Mouse (Mus musculus): ENCODE measurements around the gene Cxcl17. TPM values are rescaled to one million over a fixed set of nuclear protein-coding genes. Genes with fewer than 3 reads are reported as not detected.
"Not testable (repeated sequence)": the region's sequence is repeated elsewhere in the genome, so short reads cannot be mapped to it uniquely, and the experiment has no call there.

Cxcl17 gene
- polyA plus RNA-seq (2016; fragmentation: Nextera tagmentation; extraction: Ambion mirVana): 0.59 and 1.1 TPM in 2 replicates

DNA sequence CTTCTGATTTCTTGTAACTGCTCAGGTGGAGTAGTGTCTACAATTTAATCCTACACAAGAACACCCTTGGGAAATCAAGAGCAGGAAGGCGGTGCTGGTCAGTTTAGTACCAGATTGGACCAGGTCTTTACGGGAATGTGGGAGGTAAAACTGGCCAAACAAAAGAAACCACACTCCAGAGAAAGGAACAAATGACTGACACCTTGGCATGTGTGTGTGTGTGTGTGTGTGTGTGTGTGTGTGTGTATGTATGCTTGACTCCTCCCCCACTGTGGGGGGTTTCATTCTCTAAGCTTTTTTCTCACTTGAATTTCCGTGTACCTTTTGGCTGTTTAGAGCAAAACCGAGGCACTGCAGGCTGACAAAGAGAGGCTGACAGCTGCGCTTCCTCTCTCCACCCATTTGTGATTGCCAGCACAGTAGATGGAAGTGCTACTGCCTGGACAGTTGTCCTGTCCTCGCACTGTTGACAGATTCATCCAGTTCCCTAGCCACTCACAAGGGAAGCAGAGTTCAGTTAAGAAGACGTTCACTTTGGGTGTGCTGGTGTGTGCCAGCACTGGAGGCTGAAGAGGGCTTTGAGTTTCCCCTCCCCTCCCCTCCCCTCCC, at the start of gene Cxcl17:
TSS of gene Cxcl17 (minus strand) at position 54 of the 609 bp plus-strand sequence.
- Histone ChIP-seq H3K4me2 (replicated peaks) (no peak within 1 kb of the TSS), H3K9me3 (no peaks in the 10 kb centered on the region), H3K36me3 (no peaks in the 10 kb centered on the region), H3K27ac (no peak within 1 kb of the TSS), H3K9ac (no peak within 1 kb of the TSS), H3K4me1 (no peaks in the 10 kb centered on the region), H3K4me3 (no peak within 1 kb of the TSS), H3K27me3 (no peaks in the 10 kb centered on the region)
- 34% methylated on average over 7 of the region's 7 CpGs for WGBS
- ATAC-seq (ENCODE audit: insufficient number of reproducible peaks, insufficient read depth, low FRiP score, low TSS enrichment): no peak

DNA sequence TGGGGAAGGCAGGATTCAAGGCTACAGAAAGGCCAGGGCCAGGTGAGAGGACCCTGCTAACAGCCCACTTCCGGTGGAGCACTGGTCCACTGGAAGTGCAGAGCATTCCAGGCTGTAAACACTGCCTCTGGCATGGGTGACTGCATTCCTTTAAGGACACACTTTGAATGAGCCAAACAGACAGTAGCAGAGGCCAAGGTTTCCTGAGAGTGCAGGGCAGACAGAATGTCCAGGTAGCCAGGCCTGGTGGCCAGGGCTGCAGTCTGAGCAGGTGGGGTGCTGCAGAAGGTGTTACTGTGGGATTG, 49.3 kb upstream of the Cxcl17 start:
- H3K4me3 ChIP-seq; H3K9me3 ChIP-seq; H3K27me3 ChIP-seq; H3K9ac ChIP-seq; H3K4me1 ChIP-seq; H3K4me2 ChIP-seq (replicated peaks); H3K36me3 ChIP-seq; ATAC-seq (ENCODE audit: insufficient number of reproducible peaks, insufficient read depth, low FRiP score, low TSS enrichment); H3K27ac ChIP-seq: not testable (repeated sequence)
- no CpG with 5 or more reads among the region's 1 CpGs for WGBS

DNA sequence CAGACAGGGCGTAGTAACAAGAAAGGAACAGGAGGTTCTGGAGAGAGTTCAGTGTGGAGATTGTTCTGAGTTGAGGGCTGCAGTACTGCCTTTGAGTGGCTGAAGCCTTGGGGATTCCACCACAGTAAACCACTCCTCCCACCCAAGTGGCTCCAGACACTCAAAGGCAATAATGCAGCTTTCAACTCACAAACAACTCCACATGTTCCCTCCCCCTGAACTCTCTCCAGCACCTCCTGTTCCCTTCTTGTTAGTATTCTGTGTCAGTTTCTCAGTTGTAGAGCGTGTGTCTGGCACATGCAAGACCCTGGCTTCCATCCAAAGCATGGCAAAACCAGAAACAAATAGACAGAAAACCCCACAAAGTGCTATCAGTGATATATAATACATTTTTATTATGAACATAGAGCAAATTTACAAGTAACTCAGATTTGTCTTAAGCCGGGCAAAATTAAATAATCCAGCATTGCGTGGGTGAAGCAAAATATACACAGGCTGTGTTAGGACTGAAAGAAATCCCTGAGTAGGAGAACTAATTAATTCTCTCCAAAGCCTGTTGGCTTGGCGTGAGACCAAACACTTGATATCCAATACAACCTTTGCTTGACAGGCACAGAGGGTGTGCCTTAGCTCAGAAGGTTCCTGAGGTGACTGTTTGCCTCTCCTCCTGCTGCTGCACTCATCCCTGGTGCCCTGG, 48.8 kb upstream of the Cxcl17 start:
- not testable (repeated sequence) for H3K36me3 ChIP-seq; H3K4me1 ChIP-seq; H3K27me3 ChIP-seq; H3K4me2 ChIP-seq (replicated peaks); H3K4me3 ChIP-seq; H3K9me3 ChIP-seq; H3K27ac ChIP-seq; H3K9ac ChIP-seq
- 0 out of 2 replicates have a peak, but pooled peaks have one; percentile 35 for ATAC-seq (ENCODE audit: insufficient number of reproducible peaks, insufficient read depth, low FRiP score, low TSS enrichment)
- 64% methylated on average over 4 of the region's 5 CpGs for WGBS

DNA sequence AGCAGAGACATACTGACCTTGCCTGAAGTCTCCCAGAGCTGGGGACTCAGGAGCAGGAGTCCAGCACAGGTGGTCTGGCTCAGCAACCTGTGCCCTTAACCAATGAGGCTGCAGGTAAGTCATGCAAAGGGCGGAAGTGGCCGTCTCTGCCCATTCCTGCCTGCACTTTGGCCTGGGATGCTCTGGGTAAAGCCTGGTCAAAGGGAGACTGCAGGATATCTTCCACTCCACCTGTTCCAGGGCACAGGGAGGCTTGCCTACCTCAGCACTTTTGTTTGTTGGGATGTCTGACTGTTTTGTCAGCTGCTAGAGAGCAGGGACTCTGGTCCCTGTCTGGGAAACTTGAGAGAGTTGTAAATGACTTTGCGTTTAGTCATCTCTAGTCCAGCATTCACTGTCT, 39.4 kb upstream of the Cxcl17 start:
- no peaks in the 10 kb centered on the region for H3K9me3 ChIP-seq
- no peaks in the 10 kb centered on the region for H3K27me3 ChIP-seq
- H3K9ac ChIP-seq: no peak overlapping the region
- no peak for ATAC-seq (ENCODE audit: insufficient number of reproducible peaks, insufficient read depth, low FRiP score, low TSS enrichment)
- WGBS: 73% methylated on average over 3 of the region's 3 CpGs
- H3K4me2 ChIP-seq (replicated peaks): no peak overlapping the region
- H3K36me3 ChIP-seq: no peaks in the 10 kb centered on the region
- H3K4me1 ChIP-seq: no peaks in the 10 kb centered on the region
- no peak overlapping the region for H3K27ac ChIP-seq
- H3K4me3 ChIP-seq: no peak overlapping the region

DNA sequence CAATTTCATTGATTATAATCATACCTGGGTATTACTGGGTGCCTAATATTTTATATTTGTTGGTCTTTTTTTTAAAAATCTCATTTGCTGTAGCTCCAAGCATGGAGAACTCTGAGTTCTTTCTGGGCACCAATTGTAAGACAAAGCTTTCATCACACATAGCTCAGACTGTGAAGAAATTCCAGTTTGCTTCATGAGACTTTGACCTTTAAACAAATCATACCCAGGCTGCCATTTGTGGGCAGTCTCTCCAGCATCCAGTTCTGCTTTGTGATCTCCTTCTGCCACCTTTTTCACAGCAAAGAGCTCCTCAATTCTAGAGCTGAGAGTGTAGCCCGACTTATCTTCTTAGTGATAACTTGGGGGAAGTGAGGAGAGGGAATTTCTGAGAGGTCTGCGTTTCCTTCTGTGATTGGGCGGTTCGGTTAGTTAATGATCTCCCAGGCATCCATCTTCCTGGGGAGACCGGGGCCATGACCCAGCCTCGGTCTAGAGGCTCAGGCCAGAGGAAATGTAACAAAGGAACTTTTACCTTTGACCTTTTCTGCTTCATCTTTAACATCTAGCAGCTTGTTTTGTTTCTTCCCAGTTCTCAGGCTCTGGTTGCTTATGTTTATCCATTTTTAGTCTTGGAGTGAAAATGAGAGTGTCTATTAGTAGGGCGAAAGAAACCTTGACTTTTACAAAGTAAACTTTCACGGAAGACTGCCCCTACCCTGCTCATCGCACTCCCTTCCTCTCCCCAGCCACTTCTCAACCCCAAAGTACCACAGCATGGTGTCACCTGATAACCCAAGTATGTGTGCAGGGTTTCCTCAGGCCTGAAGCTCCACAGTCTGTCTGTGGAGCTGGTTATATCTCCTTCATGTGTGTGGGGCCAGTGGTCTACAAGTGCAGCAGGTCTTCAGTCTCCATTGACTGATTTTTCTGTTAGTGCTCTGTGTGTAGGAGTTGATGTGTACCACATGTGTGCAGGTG, 37.5 kb upstream of the Cxcl17 start:
- H3K4me2 ChIP-seq (replicated peaks): no peak overlapping the region
- H3K27ac ChIP-seq: no peak overlapping the region
- no peak overlapping the region for H3K4me3 ChIP-seq
- no peak for ATAC-seq (ENCODE audit: insufficient number of reproducible peaks, insufficient read depth, low FRiP score, low TSS enrichment)
- no peaks in the 10 kb centered on the region for H3K36me3 ChIP-seq
- H3K9me3 ChIP-seq: no peaks in the 10 kb centered on the region
- H3K27me3 ChIP-seq: no peaks in the 10 kb centered on the region
- WGBS: 61% methylated on average over 9 of the region's 9 CpGs
- H3K4me1 ChIP-seq: no peaks in the 10 kb centered on the region
- no peak overlapping the region for H3K9ac ChIP-seq

DNA sequence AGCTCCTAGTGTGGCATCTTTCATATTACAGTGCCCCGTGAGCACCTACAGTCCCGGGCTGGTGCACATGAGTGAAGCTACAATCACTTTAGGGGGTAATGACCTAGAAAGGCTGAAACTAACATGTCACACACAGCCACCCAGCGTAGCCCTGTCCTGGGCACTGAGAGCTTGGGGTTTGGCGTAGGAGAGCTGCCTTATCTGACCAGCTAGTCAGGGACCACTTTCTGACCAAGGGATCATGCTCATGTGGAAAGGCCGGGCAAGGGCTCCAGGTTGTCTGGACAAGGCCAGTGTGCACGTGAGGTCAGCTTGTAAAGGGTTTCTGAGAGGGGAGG, 28.1 kb upstream of the Cxcl17 start:
- Histone ChIP-seq H3K4me3 (no peak overlapping the region), H3K9ac (no peak overlapping the region), H3K4me1 (0 out of 2 replicates have a peak, but pooled peaks cover 4% of the 10 kb centered on the region), H3K27ac (no peak overlapping the region), H3K4me2 (replicated peaks) (no peak overlapping the region), H3K27me3 (no peaks in the 10 kb centered on the region), H3K9me3 (no peaks in the 10 kb centered on the region), H3K36me3 (no peaks in the 10 kb centered on the region)
- no peak for ATAC-seq (ENCODE audit: insufficient number of reproducible peaks, insufficient read depth, low FRiP score, low TSS enrichment)
- 85% methylated on average over 6 of the region's 6 CpGs for WGBS

DNA sequence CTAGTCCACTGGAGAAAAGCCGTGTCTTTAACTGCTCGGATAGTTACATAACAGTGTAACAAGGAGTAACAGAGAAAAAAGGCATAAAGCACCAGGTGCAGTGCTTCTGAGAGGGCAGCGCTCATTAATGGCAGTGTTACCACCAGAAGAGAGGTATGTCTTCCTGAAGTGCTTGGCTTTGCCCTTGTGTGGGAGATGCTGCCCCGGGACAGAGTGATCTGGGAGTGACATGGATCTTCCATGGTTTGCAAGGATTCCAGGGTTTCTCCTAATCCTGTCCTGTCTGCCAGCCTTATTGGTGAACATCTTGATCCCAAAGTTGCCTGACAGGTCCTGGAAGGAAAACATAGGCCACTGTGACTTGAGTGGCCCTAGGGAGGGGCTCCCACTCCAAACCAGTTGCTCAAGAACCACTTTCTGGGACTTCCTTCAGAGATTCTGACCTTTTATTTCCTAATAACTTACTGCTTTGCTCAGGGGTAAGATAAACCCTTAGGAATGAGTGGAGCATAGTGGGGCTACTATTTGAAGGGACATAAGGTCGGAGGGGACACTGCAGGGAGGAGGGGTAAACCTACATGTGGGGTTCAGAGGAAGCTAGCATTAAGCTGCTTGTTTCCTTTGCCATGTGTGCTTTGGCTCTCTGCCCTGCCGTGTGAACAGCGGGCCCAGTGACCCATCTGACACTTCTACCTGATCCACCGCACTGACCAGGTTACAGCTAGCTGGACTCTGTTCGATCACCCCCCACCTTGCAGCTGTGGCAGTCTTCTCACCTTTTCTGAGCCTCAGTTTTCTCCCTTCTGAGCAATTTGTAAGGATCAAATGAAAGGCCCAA, 27.5 kb upstream of the Cxcl17 start:
- H3K27ac ChIP-seq: no peak overlapping the region
- H3K36me3 ChIP-seq: no peaks in the 10 kb centered on the region
- H3K9me3 ChIP-seq: no peaks in the 10 kb centered on the region
- ATAC-seq (ENCODE audit: insufficient number of reproducible peaks, insufficient read depth, low FRiP score, low TSS enrichment): no peak
- no peak overlapping the region for H3K9ac ChIP-seq
- 83% methylated on average over 9 of the region's 9 CpGs for WGBS
- 0 out of 2 replicates have a peak, but pooled peaks cover 4% of the 10 kb centered on the region for H3K4me1 ChIP-seq
- H3K4me2 ChIP-seq (replicated peaks): no peak overlapping the region
- no peaks in the 10 kb centered on the region for H3K27me3 ChIP-seq
- no peak overlapping the region for H3K4me3 ChIP-seq

DNA sequence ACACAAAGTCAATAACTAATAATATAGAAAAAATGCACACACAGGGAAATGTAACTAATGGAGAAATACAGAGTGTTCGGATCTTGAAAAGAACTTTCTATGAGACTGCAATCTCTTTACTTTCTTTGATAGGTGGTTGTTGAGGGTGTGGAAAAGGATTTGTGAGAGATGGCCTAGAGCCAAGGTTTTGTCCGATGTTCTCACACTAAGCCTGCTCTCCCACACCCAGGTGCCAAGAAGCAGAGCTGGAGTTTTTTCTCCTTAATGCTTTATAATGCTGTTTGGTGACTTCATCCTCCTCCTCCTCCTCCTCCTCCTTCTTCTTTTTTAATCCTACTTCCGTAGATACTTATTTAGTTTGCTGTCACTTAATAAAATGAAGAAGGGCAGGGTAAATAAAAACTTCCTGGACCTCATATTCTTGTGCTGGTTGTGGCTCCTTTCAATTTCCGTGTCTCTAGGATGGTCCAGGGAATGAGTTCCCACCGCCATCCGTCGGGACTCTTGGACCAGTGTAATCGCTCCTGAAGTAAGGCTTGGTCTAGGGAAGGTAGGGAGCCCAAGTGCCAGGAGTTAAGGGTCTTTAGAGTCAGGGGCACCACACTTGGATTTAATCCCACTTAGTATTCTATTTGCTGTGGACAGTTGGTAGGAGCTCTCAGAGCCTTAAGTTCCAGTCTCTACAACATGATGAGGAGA, 26.6 kb upstream of the Cxcl17 start:
- 0 out of 2 replicates have a peak, but pooled peaks cover 4% of the 10 kb centered on the region for H3K4me1 ChIP-seq
- WGBS: 89% methylated on average over 8 of the region's 8 CpGs
- no peak overlapping the region for H3K4me2 ChIP-seq (replicated peaks)
- H3K27me3 ChIP-seq: no peaks in the 10 kb centered on the region
- no peak overlapping the region for H3K4me3 ChIP-seq
- H3K36me3 ChIP-seq: no peaks in the 10 kb centered on the region
- ATAC-seq (ENCODE audit: insufficient number of reproducible peaks, insufficient read depth, low FRiP score, low TSS enrichment): no peak
- H3K9me3 ChIP-seq: no peaks in the 10 kb centered on the region
- H3K27ac ChIP-seq: no peak overlapping the region
- no peak overlapping the region for H3K9ac ChIP-seq

DNA sequence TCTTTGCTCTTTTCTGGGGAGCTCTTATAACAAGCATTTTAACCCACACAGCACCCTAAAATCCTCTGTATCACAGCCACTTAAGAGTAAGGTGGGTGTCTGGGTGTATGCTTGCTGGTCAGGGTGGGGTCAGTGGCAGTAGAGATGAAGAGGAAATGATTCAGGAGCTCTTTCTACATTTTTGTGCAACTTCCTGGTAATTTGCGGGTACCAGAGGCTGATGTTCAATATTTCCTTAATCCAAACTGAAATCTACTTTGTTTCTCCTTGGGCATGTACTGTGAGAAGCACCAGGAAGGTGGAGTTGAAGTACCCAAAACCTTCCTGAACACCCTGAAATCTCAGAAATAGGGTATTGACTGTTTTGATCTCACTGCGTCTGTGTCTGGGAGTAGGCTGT, 24.0 kb upstream of the Cxcl17 start:
- H3K9me3 ChIP-seq: no peaks in the 10 kb centered on the region
- WGBS: 81% methylated on average over 2 of the region's 2 CpGs
- no peak overlapping the region for H3K9ac ChIP-seq
- no peak overlapping the region for H3K4me3 ChIP-seq
- H3K27ac ChIP-seq: no peak overlapping the region
- no peaks in the 10 kb centered on the region for H3K36me3 ChIP-seq
- peaks cover 8% of the 10 kb centered on the region; the same call in 1 of the 2 replicates for H3K4me1 ChIP-seq
- H3K27me3 ChIP-seq: no peaks in the 10 kb centered on the region
- no peak overlapping the region for H3K4me2 ChIP-seq (replicated peaks)
- ATAC-seq (ENCODE audit: insufficient number of reproducible peaks, insufficient read depth, low FRiP score, low TSS enrichment): no peak

DNA sequence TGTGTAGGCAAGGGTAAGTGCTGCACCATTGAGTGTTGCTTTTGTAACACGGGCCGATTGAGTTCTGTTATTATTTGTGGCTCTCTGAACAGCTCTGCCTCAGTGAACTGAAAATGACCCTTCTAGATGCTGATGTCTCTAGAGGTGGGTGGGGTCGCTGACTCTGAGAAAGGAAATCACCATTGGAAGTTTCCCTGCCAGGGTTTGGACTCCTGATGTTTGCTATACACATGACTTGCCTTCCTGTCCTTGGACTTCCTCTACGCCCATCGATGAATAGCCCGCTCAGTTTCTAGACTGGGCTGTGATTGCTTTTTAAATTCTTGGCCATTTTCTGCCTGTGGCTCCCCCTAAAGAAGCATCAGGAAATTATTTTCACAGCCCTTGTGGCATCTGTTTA, 23.5 kb upstream of the Cxcl17 start:
- Histone ChIP-seq H3K4me3 (no peak overlapping the region), H3K36me3 (no peaks in the 10 kb centered on the region), H3K4me2 (replicated peaks) (no peak overlapping the region), H3K9ac (no peak overlapping the region), H3K4me1 (peaks cover 8% of the 10 kb centered on the region; the same call in 1 of the 2 replicates), H3K9me3 (no peaks in the 10 kb centered on the region), H3K27ac (no peak overlapping the region), H3K27me3 (no peaks in the 10 kb centered on the region)
- WGBS: 77% methylated on average over 6 of the region's 6 CpGs
- no peak for ATAC-seq (ENCODE audit: insufficient number of reproducible peaks, insufficient read depth, low FRiP score, low TSS enrichment)

DNA sequence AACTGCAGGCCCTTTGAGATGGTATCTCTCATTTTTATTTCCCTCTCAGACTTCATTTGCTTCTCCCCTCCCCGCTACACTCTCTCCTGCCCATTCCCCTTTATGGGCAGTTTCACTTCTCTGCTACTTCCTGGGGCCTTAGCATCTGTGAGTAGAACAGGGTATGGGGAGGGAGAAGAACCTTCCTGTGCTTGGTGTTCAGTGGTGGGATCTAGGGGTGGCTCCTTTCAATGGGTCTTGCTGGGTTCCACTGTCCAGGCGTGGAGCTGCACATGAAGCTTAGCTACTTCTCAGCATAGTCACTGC, 22.8 kb upstream of the Cxcl17 start:
- H3K9ac ChIP-seq: no peak overlapping the region
- no peak overlapping the region for H3K4me3 ChIP-seq
- no peak for ATAC-seq (ENCODE audit: insufficient number of reproducible peaks, insufficient read depth, low FRiP score, low TSS enrichment)
- H3K27ac ChIP-seq: no peak overlapping the region
- WGBS: 76% methylated on average over 2 of the region's 2 CpGs
- no peaks in the 10 kb centered on the region for H3K27me3 ChIP-seq
- H3K9me3 ChIP-seq: no peaks in the 10 kb centered on the region
- peaks cover 8% of the 10 kb centered on the region; the same call in 1 of the 2 replicates for H3K4me1 ChIP-seq
- no peaks in the 10 kb centered on the region for H3K36me3 ChIP-seq
- H3K4me2 ChIP-seq (replicated peaks): no peak overlapping the region

Data from embryonic facial prominence, embryonic 12.5 days (tissue).